Mouse (Mus musculus) CD4-positive, CD25-positive, alpha-beta regulatory T cell, adult 4 months (primary cell): ENCODE results near the gene Coa7. TPM values are rescaled to one million over a fixed set of nuclear protein-coding genes. Genes with fewer than 3 reads are reported as not detected.
"Not testable (repeated sequence)": the region's sequence is repeated elsewhere in the genome, so short reads cannot be mapped to it uniquely, and the experiment has no call there.

Source experiments
- ATAC-seq: one replicate; pipeline ENCODE4 v1.8.0; 2017
- polyA plus RNA-seq, 2 experiments: library from polyadenylated mRNA; unstranded; fragments of 100-300 nt; shearing (Covaris generic); gene quantifications; one replicate each; pipeline ENCODE4 v1.2.1; 2017

Coa7 gene
- polyA plus RNA-seq, 2 experiments from 2014 or later: 17.4 to 26.6 TPM

GRCm38 (mm10) chr4:108344631-108345083 is 16.7 kb downstream of the Coa7 start:
- no peak for ATAC-seq

- ATAC-seq: no peak
Observed at GRCm38 (mm10) chr4:108345826-108346225, 17.9 kb downstream of the Coa7 start.

- peak; percentile 47 for ATAC-seq
Observed at GRCm38 (mm10) chr4:108347111-108347510, 19.2 kb downstream of the Coa7 start.

GRCm38 (mm10) chr4:108348256-108348875 is 20.4 kb downstream of the Coa7 start:
- ATAC-seq: no peak

- ATAC-seq: no peak
Observed at GRCm38 (mm10) chr4:108349064-108349463, 21.1 kb downstream of the Coa7 start.

GRCm38 (mm10) chr4:108349836-108350547 is 22.1 kb downstream of the Coa7 start:
- peak; percentile 82 for ATAC-seq

- ATAC-seq: no peak
Observed at GRCm38 (mm10) chr4:108350819-108351218, 22.9 kb downstream of the Coa7 start.

- not testable (repeated sequence) for ATAC-seq
Observed at GRCm38 (mm10) chr4:108353591-108353990, 25.7 kb downstream of the Coa7 start.

- ATAC-seq: no peak
Observed at GRCm38 (mm10) chr4:108357458-108357857, 29.5 kb downstream of the Coa7 start.

GRCm38 (mm10) chr4:108358498-108358897 is 30.6 kb downstream of the Coa7 start:
- ATAC-seq: no peak

- ATAC-seq: no peak
Observed at GRCm38 (mm10) chr4:108360136-108361055, 32.5 kb downstream of the Coa7 start.

- no peak for ATAC-seq
Observed at GRCm38 (mm10) chr4:108362321-108363261, 34.7 kb downstream of the Coa7 start.

- no peak for ATAC-seq
Observed at GRCm38 (mm10) chr4:108363355-108364110, 35.6 kb downstream of the Coa7 start.

GRCm38 (mm10) chr4:108364111-108364476 is 36.2 kb downstream of the Coa7 start:
- ATAC-seq: no peak

GRCm38 (mm10) chr4:108369254-108369653 is 41.3 kb downstream of the Coa7 start:
- ATAC-seq: no peak

GRCm38 (mm10) chr4:108370409-108370808 is 42.5 kb downstream of the Coa7 start:
- ATAC-seq: no peak

- no peak for ATAC-seq
Observed at GRCm38 (mm10) chr4:108371421-108371820, 43.5 kb downstream of the Coa7 start.

GRCm38 (mm10) chr4:108372166-108372565 is 44.2 kb downstream of the Coa7 start:
- no peak for ATAC-seq

GRCm38 (mm10) chr4:108379476-108379875 is 51.5 kb downstream of the Coa7 start:
- no peak for ATAC-seq

GRCm38 (mm10) chr4:108380146-108380545 is 52.2 kb downstream of the Coa7 start:
- ATAC-seq: no peak

- no peak for ATAC-seq
Observed at GRCm38 (mm10) chr4:108383183-108383714, 55.3 kb downstream of the Coa7 start, which contains the start of gene Shisal2a. TSS of gene Shisal2a (minus strand) at chr4:108383349.
